Mouse (Mus musculus): ENCODE results near the gene Tprgl. TPM values are rescaled to one million over a fixed set of nuclear protein-coding genes. Genes with fewer than 3 reads are reported as not detected.

The Tprgl gene
- total RNA-seq, 1 experiment from 2014 or later: 41.7 TPM

DNA sequence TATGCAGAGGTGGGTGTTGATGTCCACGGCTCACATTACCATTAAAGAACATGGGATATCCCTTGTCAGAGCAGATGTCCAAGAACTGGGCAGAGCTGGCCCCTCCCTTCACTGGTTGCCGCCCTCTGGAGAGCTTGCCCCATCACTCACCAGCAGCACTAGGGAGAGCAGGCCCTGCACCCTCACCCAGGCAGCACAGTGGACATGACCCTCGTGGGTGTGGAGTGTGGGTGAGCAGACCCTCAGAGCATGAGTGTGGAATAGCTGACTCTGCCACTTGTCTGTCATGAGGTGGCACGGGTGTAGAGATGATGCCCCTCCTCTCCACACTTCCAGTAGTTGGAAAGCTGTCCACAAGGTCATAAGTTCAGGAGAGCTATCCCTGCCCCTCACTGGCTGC is 25.7 kb downstream of the Tprgl start:
- ATAC-seq (replicated peaks in 1 of 2; ENCODE audit: insufficient read depth in 1 of 2, low FRiP score in 2 of 2, low TSS enrichment in 1 of 2, low read depth in 1 of 2, poor library complexity in 2 of 2, severe bottlenecking in 2 of 2): no peak

- no peak for ATAC-seq (replicated peaks in 1 of 2; ENCODE audit: insufficient read depth in 1 of 2, low FRiP score in 2 of 2, low TSS enrichment in 1 of 2, low read depth in 1 of 2, poor library complexity in 2 of 2, severe bottlenecking in 2 of 2)
Measured at GRCm38 (mm10) chr4:154131894-154132293, 28.6 kb downstream of the Tprgl start.

DNA sequence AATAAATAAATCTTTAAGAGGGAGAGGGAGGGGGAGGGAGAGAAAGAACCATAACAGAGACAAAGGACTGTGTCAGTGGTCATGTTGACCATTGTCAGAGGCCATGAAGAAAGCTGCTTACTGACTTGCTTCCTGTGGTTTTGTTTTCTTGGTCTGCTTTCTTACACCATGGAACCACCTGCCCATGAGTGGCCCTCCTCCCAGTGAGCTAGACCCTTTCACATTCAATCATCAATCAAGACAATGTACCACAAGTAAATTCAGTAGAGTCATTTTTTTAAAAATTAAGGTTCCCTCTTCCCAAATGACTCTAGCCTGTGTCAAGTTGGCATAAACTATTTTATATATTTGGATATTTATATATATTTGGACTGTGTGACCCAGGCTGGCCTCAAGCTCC is 30.5 kb downstream of the Tprgl start:
- no peak for ATAC-seq (replicated peaks in 1 of 2; ENCODE audit: insufficient read depth in 1 of 2, low FRiP score in 2 of 2, low TSS enrichment in 1 of 2, low read depth in 1 of 2, poor library complexity in 2 of 2, severe bottlenecking in 2 of 2)

GRCm38 (mm10) chr4:154127273-154127672 is 33.2 kb downstream of the Tprgl start:
- no peak for ATAC-seq (replicated peaks in 1 of 2; ENCODE audit: insufficient read depth in 1 of 2, low FRiP score in 2 of 2, low TSS enrichment in 1 of 2, low read depth in 1 of 2, poor library complexity in 2 of 2, severe bottlenecking in 2 of 2)

- no peak for ATAC-seq (replicated peaks in 1 of 2; ENCODE audit: insufficient read depth in 1 of 2, low FRiP score in 2 of 2, low TSS enrichment in 1 of 2, low read depth in 1 of 2, poor library complexity in 2 of 2, severe bottlenecking in 2 of 2)
Measured at GRCm38 (mm10) chr4:154125202-154125601, 35.3 kb downstream of the Tprgl start.

DNA sequence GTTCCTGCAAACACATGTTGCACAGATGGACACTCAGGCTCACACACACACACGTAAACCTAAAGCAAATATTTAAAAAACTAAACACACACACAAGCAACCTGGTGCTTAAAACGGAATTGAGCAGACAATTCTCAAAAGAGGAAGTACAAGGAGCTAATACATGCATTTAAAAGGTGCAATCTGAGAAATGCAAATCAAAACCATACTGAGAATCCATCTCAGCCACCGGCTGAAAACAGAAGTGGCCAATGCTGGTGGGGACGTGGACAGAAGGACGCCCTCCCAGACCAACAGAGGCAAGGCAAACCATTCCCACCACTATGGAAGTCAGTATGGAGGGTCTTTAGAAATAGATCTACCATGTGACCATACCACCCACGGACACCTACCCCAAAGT is 36.9 kb downstream of the Tprgl start:
- no peak for ATAC-seq (replicated peaks in 1 of 2; ENCODE audit: insufficient read depth in 1 of 2, low FRiP score in 2 of 2, low TSS enrichment in 1 of 2, low read depth in 1 of 2, poor library complexity in 2 of 2, severe bottlenecking in 2 of 2)

GRCm38 (mm10) chr4:154122374-154122773 is 38.1 kb downstream of the Tprgl start:
- ATAC-seq (replicated peaks in 1 of 2; ENCODE audit: insufficient read depth in 1 of 2, low FRiP score in 2 of 2, low TSS enrichment in 1 of 2, low read depth in 1 of 2, poor library complexity in 2 of 2, severe bottlenecking in 2 of 2): no peak

DNA sequence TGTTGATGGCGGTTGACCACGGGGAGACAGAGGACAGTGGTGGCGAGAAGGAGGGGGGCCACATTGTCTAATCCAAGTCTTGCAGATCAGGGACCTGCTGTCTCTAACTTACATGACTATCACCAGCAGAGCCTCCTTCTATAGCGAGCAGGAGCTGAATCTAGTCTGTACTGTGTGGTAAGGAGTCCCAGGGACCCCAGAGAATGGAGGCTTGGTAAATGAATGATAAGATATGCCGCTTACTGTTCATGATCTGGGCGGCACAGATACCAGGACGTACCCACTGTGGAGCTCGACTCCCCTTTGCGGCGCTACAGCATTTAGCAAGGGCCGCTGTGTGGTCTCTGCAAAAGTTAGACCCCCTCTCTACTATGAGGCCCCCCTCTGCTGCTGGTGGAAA is 38.7 kb downstream of the Tprgl start:
- ATAC-seq (replicated peaks in 1 of 2; ENCODE audit: insufficient read depth in 1 of 2, low FRiP score in 2 of 2, low TSS enrichment in 1 of 2, low read depth in 1 of 2, poor library complexity in 2 of 2, severe bottlenecking in 2 of 2): no peak

- ATAC-seq (replicated peaks in 1 of 2; ENCODE audit: insufficient read depth in 1 of 2, low FRiP score in 2 of 2, low TSS enrichment in 1 of 2, low read depth in 1 of 2, poor library complexity in 2 of 2, severe bottlenecking in 2 of 2): no peak
Measured at GRCm38 (mm10) chr4:154119208-154119607, 41.3 kb downstream of the Tprgl start.

DNA sequence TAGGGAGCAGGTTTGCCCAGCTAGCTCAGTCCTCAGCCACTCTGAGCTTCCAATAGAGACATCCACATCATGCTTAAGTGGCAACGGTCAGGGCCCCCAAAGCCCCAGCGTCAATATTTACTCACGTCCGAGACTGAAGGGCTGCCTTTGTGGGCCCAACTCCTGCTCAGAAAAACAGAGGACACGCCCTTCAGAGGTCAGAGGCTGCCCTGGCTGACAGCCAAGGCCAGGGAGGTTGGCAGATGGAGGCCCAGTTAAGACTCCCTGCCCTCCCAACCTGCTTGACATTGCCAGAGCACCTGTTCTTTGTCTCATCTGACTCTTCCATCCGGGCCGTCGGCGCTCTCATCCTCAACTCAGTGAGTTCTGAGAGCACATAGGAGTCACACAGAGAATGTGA is 41.7 kb downstream of the Tprgl start:
- ATAC-seq (replicated peaks in 1 of 2; ENCODE audit: insufficient read depth in 1 of 2, low FRiP score in 2 of 2, low TSS enrichment in 1 of 2, low read depth in 1 of 2, poor library complexity in 2 of 2, severe bottlenecking in 2 of 2): no peak

DNA sequence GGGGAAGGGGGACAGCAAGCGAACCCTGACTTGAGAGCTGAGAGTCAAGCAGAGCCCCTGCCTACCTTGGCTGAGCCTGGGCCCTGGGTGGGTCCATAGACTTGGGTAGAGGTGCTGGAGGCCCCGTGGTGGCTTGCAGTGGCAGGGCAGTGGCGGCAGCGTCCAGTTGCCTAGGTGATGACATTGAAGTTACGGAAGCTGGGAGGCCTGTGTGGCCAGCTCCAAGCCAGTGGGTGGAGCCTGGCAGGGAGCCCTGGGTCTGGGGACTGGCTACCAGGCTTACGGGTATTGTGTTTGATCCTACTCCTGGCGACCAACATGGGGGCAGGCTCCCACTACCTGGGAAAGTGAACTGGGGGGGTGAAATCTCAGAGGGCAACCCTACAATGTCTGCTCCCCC is 44.0 kb downstream of the Tprgl start:
- no peak for ATAC-seq (replicated peaks in 1 of 2; ENCODE audit: insufficient read depth in 1 of 2, low FRiP score in 2 of 2, low TSS enrichment in 1 of 2, low read depth in 1 of 2, poor library complexity in 2 of 2, severe bottlenecking in 2 of 2)

DNA sequence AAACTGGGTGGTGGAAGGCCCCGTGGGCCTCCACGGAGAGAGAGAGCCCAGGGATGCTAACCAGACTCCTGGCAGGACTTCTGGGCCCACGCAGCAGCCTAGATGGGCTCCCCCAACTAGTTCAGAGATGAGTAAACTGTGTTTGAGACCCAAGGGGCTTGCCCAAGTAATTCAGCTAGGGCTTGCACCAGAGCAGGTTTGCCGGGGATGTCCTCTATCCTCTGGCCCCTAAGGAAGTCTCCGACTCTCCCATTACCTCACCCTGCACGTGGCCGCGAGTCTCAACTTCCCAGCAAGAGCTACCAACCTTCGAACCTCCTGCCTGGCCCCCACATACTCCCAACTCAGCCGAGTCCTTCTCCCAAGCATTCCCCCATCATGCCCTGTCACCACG is 50.6 kb downstream of the Tprgl start:
- no peak for ATAC-seq (replicated peaks in 1 of 2; ENCODE audit: insufficient read depth in 1 of 2, low FRiP score in 2 of 2, low TSS enrichment in 1 of 2, low read depth in 1 of 2, poor library complexity in 2 of 2, severe bottlenecking in 2 of 2)

GRCm38 (mm10) chr4:154109216-154109849 is 51.1 kb downstream of the Tprgl start:
- no peak for ATAC-seq (replicated peaks in 1 of 2; ENCODE audit: insufficient read depth in 1 of 2, low FRiP score in 2 of 2, low TSS enrichment in 1 of 2, low read depth in 1 of 2, poor library complexity in 2 of 2, severe bottlenecking in 2 of 2)

Other genes starting within 250 kb of the Tprgl start
- gene A430005L14Rik, start 203.4 kb downstream of the Tprgl start, total RNA-seq (2017): 23.8 and 27.0 TPM in 2 replicates
- gene Dffb, start 185.5 kb downstream of the Tprgl start, total RNA-seq (2017): 6.6 and 13.4 TPM in 2 replicates
- 6.0 and 7.8 TPM in 2 replicates for gene Cep104, start 185.5 kb downstream of the Tprgl start, total RNA-seq (2017)
- 26.6 and 34.7 TPM in 2 replicates for gene Lrrc47, start 148.9 kb downstream of the Tprgl start, total RNA-seq (2017)
- gene Smim1, start 134.4 kb downstream of the Tprgl start, total RNA-seq (2017): 0.94 and 1.4 TPM in 2 replicates
- gene Ccdc27, start 118.0 kb downstream of the Tprgl start, total RNA-seq (2017): not detected in 2 replicates
- not detected in 2 replicates for gene Trp73, start 20.5 kb downstream of the Tprgl start, total RNA-seq (2017)
- gene Wrap73, start 18.3 kb downstream of the Tprgl start, total RNA-seq (2017): 5.8 and 19.1 TPM in 2 replicates
- gene Megf6, start 10.1 kb upstream of the Tprgl start, total RNA-seq (2017): not detected in 2 replicates
- gene Arhgef16, start 141.0 kb upstream of the Tprgl start, total RNA-seq (2017): 0.25 TPM in 1 of 2 replicates, not detected in the other
- not detected in 2 replicates for gene B230104I21Rik, start 175.5 kb upstream of the Tprgl start, total RNA-seq (2017)

Measured in hematopoietic stem cell, adult 5-6 weeks (primary cell).